Mouse (Mus musculus): ENCODE measurements around the gene Dnah2.

Dnah2 gene

GRCm38 (mm10) chr11:69416921-69417448 is 131.9 kb downstream of the Dnah2 start:
- POLR2A ChIA-PET, result interaction anchor here (0.6 to 6.9 kb wide), 46 partner anchors 7 to 504 kb away, joined by 3 to 136 read pairs (median 6); partner anchors contain the start of genes Cyb5d1 (in 3 of the 4), Naa38 (in 3 of the 4), Trp53 (in 3 of the 4) and Wrap53 (in 3 of the 4)
- CTCF ChIA-PET, result interaction anchor here in 2 of 4 experiments (0.5 to 1.2 kb wide), 4 partner anchors 90 to 364 kb away, joined by 3 to 4 read pairs (median 4); partner anchors contain the start of gene Kcnab3 (in 1 of the 2)

GRCm38 (mm10) chr11:69416509-69416908 is 132.4 kb downstream of the Dnah2 start:
- CTCF ChIA-PET, result interaction anchor here in 2 of 4 experiments (0.5 to 0.7 kb wide), 5 partner anchors 34 to 363 kb away, joined by 4 to 7 read pairs (median 4); no protein-coding TSS in a partner anchor
- POLR2A ChIA-PET, result interaction anchor here (0.6 to 6.9 kb wide), 42 partner anchors 7 to 505 kb away, joined by 3 to 136 read pairs (median 5); partner anchors contain the start of genes Cyb5d1 (in 3 of the 4), Naa38 (in 3 of the 4), Trp53 (in 3 of the 4) and Wrap53 (in 3 of the 4)

DNA sequence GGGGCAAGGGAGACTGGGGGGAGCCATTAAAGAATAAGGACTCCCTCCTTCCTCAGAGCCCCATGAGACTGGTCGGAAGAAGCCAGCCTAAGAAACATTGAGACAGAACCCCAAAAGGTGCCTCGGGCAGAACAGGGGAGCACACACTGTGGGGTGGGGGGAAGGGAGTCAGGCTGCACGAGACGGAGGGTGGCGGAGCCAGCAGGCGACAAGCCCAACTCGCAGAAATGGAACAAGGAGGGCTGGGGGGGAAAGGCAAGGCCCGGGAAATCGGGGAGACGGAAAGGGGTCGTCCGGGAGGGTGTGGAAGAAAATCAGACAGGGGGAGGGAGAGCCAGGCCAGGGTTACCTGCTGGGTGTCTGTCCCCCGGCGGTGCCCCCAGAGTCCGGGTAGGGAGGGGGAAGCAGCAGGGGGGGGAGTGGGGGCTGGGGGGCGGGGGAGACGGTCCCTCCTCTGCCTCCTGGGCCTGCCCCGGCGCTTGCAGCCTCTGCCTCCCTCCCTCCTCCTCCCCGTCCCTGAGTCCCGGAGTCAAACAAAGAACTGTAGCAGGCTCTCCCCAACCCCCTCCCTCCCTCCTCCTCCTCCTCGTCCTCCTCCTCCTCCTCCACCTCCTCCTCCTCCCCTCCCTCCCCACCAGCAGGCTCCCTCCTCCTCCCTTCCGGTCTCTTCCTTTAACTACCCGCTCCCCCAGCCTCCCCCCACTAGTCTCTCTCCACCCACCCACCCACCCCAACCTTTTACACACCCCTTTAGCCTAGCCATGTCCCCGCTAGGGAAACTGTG is 133.1 kb downstream of the Dnah2 start:
- POLR2A ChIA-PET, result interaction anchor here (0.6 to 6.9 kb wide), 34 partner anchors 7 to 506 kb away, joined by 3 to 136 read pairs (median 5); partner anchors contain the start of genes Cyb5d1 (in 3 of the 4), Naa38 (in 3 of the 4), Trp53 (in 3 of the 4) and Wrap53 (in 3 of the 4)
- CTCF ChIA-PET, result interaction anchor here in 2 of 4 experiments (0.6 kb wide), 3 partner anchors 33 to 93 kb away, joined by 4 to 7 read pairs (median 5); no protein-coding TSS in a partner anchor

- ChIA-PET POLR2A (interaction anchor here in 3 of 4 experiments (0.6 to 2.0 kb wide), 6 partner anchors 12 to 242 kb away, joined by 3 to 5 read pairs (median 4); partner anchors contain the start of genes Cyb5d1 (in 1 of the 3) and Naa38 (in 1 of the 3)), CTCF (no interaction called here)
Measured at GRCm38 (mm10) chr11:69415327-69415667, 133.6 kb downstream of the Dnah2 start.

DNA sequence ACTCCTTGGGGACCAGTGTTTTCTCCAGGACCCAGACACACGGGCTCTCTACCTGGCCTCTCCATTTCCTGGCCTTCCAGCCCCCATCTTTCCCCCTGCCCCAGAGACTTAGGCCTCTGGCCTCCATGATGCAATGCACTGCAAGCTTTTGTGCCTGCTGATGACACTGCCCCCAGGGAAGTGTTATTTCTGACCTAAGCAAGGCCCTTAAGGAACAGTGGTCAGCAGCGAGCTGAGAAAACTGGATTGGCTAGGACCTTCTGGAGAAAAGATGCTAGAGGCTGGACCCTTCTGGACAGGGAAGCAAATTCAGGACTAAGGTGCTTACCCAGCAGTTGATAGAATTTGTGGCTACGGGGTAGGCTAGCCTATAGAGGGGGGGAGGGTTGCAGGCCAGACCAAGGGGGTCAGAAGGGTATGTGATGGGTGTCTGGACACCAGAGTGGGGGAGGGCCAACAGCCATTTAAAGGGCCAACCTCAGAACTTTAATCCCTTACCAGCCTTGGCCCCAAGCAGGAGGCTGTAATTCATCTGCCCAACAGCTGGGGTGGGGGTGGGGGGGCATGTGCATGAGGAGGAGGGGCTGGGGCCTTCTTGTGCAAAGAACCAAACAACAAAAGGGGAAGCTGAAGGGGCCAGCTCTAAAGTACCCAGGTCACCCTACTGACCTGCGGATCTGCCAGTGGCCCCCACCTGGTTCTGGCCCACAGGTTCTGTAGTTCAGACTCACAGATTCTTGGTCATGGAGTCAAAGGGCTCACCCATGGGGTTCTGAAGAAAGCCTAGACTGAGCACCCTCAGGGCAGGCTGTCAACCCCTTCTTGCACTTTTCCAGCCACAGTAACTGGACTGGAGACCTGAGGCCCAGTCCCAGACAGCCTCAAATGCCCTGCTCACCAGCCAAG is 134.2 kb downstream of the Dnah2 start:
- ChIA-PET CTCF (interaction anchor here in 2 of 4 experiments (0.7 to 0.8 kb wide), 2 partner anchors 14 to 18 kb away, joined by 3 read pairs; no protein-coding TSS in a partner anchor), POLR2A (interaction anchor here (0.5 to 2.4 kb wide), 18 partner anchors 9 to 342 kb away, joined by 3 to 6 read pairs (median 3); partner anchors contain the start of genes Cyb5d1 (in 2 of the 4), Naa38 (in 2 of the 4), Cntrob (in 1 of the 4) and Trappc1 (in 1 of the 4))

DNA sequence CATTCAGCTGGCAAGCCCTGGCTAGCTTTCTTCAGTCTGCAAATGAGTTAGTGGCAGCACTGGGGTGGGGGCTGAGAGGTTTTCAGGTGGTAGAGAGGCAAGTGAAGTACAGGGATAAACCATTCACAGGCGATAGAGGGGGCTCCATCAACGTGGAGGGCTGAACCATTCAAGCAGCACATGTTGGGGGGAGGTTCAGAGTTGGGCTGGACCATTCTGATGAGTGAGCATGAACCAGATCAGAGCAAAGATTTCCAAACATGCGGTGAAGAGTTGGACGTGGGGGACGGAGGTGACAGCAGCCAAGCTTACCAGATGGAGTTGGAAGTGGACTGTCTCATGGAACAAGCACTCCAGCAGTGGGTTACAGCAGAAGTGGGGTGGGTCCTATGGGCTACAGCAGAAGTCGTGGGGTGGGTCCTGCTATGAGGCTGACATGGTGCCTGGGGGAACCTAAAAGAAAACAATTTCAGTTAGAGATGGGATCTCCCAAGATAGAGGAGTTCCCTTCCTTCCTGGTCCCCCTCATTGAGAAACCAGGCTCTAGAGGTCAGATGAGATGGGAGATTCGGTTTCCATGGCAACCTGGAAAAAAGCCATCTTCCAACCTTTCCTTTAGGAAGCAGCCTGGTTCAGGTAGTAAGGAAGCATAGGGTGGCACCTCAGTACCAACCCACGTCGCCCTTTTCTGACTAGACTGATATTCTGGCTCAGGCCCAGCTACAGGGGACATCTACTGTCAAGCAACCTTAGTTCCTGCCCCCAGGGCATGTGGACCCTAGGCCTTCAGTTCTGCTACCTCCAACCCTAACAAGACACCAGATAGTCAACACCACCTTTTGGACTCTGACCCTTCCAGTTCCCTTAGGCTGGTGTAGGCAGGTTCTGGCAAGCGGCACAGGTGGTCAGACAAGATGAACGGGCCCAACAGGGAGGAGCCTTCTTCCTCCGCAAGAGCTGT is 135.4 kb downstream of the Dnah2 start, which contains the start of gene Kdm6b:
Kdm6b (minus strand) TSS at position 455 of the 961 bp plus-strand sequence.
- CTCF ChIA-PET, result interaction anchor here in 2 of 4 experiments (0.7 to 1.1 kb wide), 4 partner anchors 12 to 19 kb away, joined by 3 read pairs; no protein-coding TSS in a partner anchor

GRCm38 (mm10) chr11:69412548-69412947 is 136.4 kb downstream of the Dnah2 start:
- ChIA-PET CTCF (interaction anchor here in 1 of 4 experiments (0.8 to 1.1 kb wide), 2 partner anchors 11 to 20 kb away, joined by 3 read pairs; no protein-coding TSS in a partner anchor), POLR2A (interaction anchor here in 3 of 4 experiments (0.8 to 2.4 kb wide), 12 partner anchors 10 to 287 kb away, joined by 3 to 10 read pairs (median 4); partner anchors contain the start of genes Cyb5d1 (in 1 of the 3), Naa38 (in 1 of the 3), Trp53 (in 1 of the 3) and Wrap53 (in 1 of the 3))

More for the DNA sequence above, 135.4 kb downstream of the Dnah2 start, which contains the start of gene Kdm6b:
- POLR2A ChIA-PET, result interaction anchor here in 3 of 4 experiments (0.6 to 2.4 kb wide), 30 partner anchors 8 to 341 kb away, joined by 3 to 10 read pairs (median 4); partner anchors contain the start of genes Cyb5d1 (in 2 of the 3), Naa38 (in 2 of the 3), Cntrob (in 1 of the 3) and Eif4a1 (in 1 of the 3)

GRCm38 (mm10) chr11:69411538-69412203 is 137.2 kb downstream of the Dnah2 start:
- CTCF ChIA-PET, result interaction anchor here in 2 of 4 experiments (0.7 to 1.0 kb wide), 3 partner anchors 7 to 10 kb away, joined by 3 to 6 read pairs (median 5); no protein-coding TSS in a partner anchor
- POLR2A ChIA-PET, result interaction anchor here in 3 of 4 experiments (0.6 to 7.4 kb wide), 46 partner anchors 8 to 339 kb away, joined by 3 to 136 read pairs (median 4); partner anchors contain the start of genes Cyb5d1 (in 3 of the 3), Naa38 (in 3 of the 3), Trp53 (in 3 of the 3) and Wrap53 (in 3 of the 3)

GRCm38 (mm10) chr11:69411073-69411535 is 137.8 kb downstream of the Dnah2 start:
- POLR2A ChIA-PET, result interaction anchor here in 3 of 4 experiments (0.5 to 7.4 kb wide), 56 partner anchors 8 to 570 kb away, joined by 3 to 136 read pairs (median 4); partner anchors contain the start of genes Cyb5d1 (in 3 of the 3), Naa38 (in 3 of the 3), Trp53 (in 3 of the 3) and Wrap53 (in 3 of the 3)

GRCm38 (mm10) chr11:69410310-69411072 is 138.4 kb downstream of the Dnah2 start:
- ChIA-PET CTCF (interaction anchor here in 3 of 4 experiments (0.6 to 3.5 kb wide), 9 partner anchors 9 to 342 kb away, joined by 3 to 15 read pairs (median 3); partner anchors contain the start of genes Cyb5d1 (in 1 of the 3), Sox15 (in 1 of the 3), Trp53 (in 1 of the 3) and Wrap53 (in 1 of the 3)), POLR2A (interaction anchor here (0.5 to 7.4 kb wide), 81 partner anchors 7 to 570 kb away, joined by 3 to 136 read pairs (median 4); partner anchors contain the start of genes Cyb5d1 (in 3 of the 4), Naa38 (in 3 of the 4), Trp53 (in 3 of the 4) and Wrap53 (in 3 of the 4))

More at GRCm38 (mm10) chr11:69411073-69411535, 137.8 kb downstream of the Dnah2 start:
- CTCF ChIA-PET, result interaction anchor here in 3 of 4 experiments (0.6 to 1.0 kb wide), 7 partner anchors 8 to 343 kb away, joined by 3 to 6 read pairs (median 3); partner anchors contain the start of gene Cyb5d1 (in 1 of the 3)

DNA sequence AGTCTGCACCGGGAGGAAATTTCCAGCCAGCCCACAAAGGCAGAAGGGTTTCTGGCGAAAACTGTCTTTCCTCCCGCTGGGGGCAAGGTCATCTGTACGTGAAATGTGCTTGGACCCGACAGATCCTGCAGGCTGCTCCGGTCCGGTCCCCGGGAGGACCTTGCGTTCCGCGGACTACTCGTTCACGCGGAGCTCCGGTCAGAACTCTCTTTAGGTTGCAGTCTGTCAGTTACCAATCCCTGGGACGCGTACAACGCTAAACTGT is 138.9 kb downstream of the Dnah2 start:
- POLR2A ChIA-PET, result interaction anchor here (0.6 to 7.4 kb wide), 40 partner anchors 8 to 467 kb away, joined by 3 to 136 read pairs (median 4); partner anchors contain the start of genes Cyb5d1 (in 2 of the 4), Naa38 (in 2 of the 4), Trp53 (in 2 of the 4) and Wrap53 (in 2 of the 4)
- CTCF ChIA-PET, result interaction anchor here in 2 of 4 experiments (0.6 to 3.5 kb wide), 5 partner anchors 18 to 390 kb away, joined by 3 to 15 read pairs (median 3); partner anchors contain the start of genes Sox15 (in 1 of the 2), Trp53 (in 1 of the 2) and Wrap53 (in 1 of the 2)

GRCm38 (mm10) chr11:69409378-69410044 is 139.4 kb downstream of the Dnah2 start:
- POLR2A ChIA-PET, result interaction anchor here (0.6 to 7.4 kb wide), 46 partner anchors 8 to 512 kb away, joined by 3 to 136 read pairs (median 4); partner anchors contain the start of genes Cyb5d1 (in 3 of the 4), Naa38 (in 3 of the 4), Atp1b2 (in 2 of the 4) and Cntrob (in 2 of the 4)
- CTCF ChIA-PET, result interaction anchor here in 3 of 4 experiments (0.6 to 3.5 kb wide), 10 partner anchors 13 to 1733 kb away, joined by 3 to 15 read pairs (median 3); partner anchors contain the start of genes Sox15 (in 1 of the 3), Trp53 (in 1 of the 3) and Wrap53 (in 1 of the 3)

Measured in embryonic stem cell, embryonic (primary cell).